Mouse (Mus musculus) testis, adult 2 months (tissue): ENCODE results near the gene Tln2.

Experiments
- CTCF ChIP-seq: fragments of 200-500 bp; IDR thresholded peaks from 2 replicates; pipeline ENCODE4 v1.5.1; 2012; ENCODE audit warnings: low read depth, mild to moderate bottlenecking, inconsistent platforms, low read length, moderate library complexity; ENCODE audit not compliant: control insufficient read depth, insufficient read depth, insufficient replicate concordance
- POLR2A ChIP-seq: fragments of 200-500 bp; IDR thresholded peaks from 2 replicates; pipeline ENCODE4 v1.6.1; 2012; ENCODE audit warnings: low read depth, mild to moderate bottlenecking, inconsistent platforms, low read length, moderate library complexity; ENCODE audit not compliant: control insufficient read depth

DNA sequence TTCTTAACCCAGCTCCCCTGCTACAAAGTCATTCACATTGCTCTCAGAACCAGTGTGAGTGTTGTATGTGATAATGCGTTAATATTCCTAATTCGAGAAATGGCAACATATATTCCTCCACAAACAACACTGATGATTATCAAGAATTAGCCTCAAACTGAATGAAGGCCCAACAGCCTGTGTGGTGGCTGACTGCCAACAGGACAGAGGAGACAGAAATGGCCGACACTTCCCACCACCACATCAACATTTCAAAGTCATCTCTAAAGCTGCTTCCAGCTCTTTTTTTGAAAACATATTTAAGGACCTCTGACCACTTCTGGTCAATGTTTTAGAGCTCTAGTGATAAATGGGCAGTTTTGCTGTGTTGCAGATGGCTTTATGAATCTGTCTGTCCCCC lies 161.7 kb downstream of the Tln2 start:
- TF ChIP-seq CTCF (no peak), POLR2A (no peak)
